Mouse (Mus musculus) kidney, embryonic 16.5 days (tissue): ENCODE data around the gene Lgr4. TPM values are rescaled to one million over a fixed set of nuclear protein-coding genes. Genes with fewer than 3 reads are reported as not detected.
A peak's percentile ranks its signal among the peaks of the same experiment; 100 is the strongest.

ENCODE experiments used
- ATAC-seq: fragments of 200-750 bp; cut with Nextera tagmentation; 2 replicates; pipeline ENCODE4 v1.8.0; 2017; ENCODE audit warnings: moderate TSS enrichment; ENCODE audit not compliant: low FRiP score, low TSS enrichment
- H3K27ac ChIP-seq: fragments of 300-500 bp; sonication (generic); 2 replicates; pipeline ENCODE4 v1.5.1; 2014; ENCODE audit warnings: low read length
- H3K27me3 ChIP-seq: fragments of 300-500 bp; sonication (generic); 2 replicates; pipeline ENCODE4 v1.6.1; 2014; ENCODE audit warnings: low read length, control low read depth, mixed read lengths; ENCODE audit not compliant: insufficient read depth
- H3K36me3 ChIP-seq: fragments of 300-500 bp; sonication (generic); 2 replicates; pipeline ENCODE4 v1.6.1; 2014; ENCODE audit warnings: low read length, control low read depth, mixed read lengths; ENCODE audit not compliant: insufficient read depth
- H3K4me1 ChIP-seq: fragments of 300-500 bp; sonication (generic); 2 replicates; pipeline ENCODE4 v1.6.1; 2014; ENCODE audit warnings: low read length, control low read depth, mixed read lengths; ENCODE audit not compliant: insufficient read depth
- H3K4me2 ChIP-seq: fragments of 300-500 bp; sonication (generic); replicated peaks from 2 replicates; pipeline ENCODE4 v1.6.1; 2014; ENCODE audit warnings: low read depth, low read length
- H3K4me3 ChIP-seq: fragments of 300-500 bp; sonication (generic); 2 replicates; pipeline ENCODE4 v1.5.1; 2014; ENCODE audit warnings: mild to moderate bottlenecking, low read length
- H3K9ac ChIP-seq: fragments of 300-500 bp; sonication (generic); replicated peaks from 2 replicates; pipeline ENCODE4 v1.6.1; 2014; ENCODE audit warnings: low read length
- H3K9me3 ChIP-seq: fragments of 300-500 bp; sonication (generic); 2 replicates; pipeline ENCODE4 v1.6.1; 2016; ENCODE audit warnings: low read length, control low read depth
- WGBS: fragments of 180-500 bp; shearing (Covaris S2); extraction: QIAGEN DNeasy Blood & Tissue Kit; methylation state at CpG from one replicate; pipeline ENCODE4 v1.1.7; 2014; 5-methylcytosine and 5-hydroxymethylcytosine counted together
- polyA plus RNA-seq: library from polyadenylated mRNA; unstranded; fragments of >200 nt; fragmentation: Nextera tagmentation; extraction: Ambion mirVana; gene quantifications from 2 replicates; pipeline ENCODE4 v1.2.1, GENCODE M21; 2015

Lgr4 gene
- polyA plus RNA-seq, 1 experiment from 2014 or later: 23.9 TPM

GRCm38 (mm10) chr2:109896311-109896710 lies 21.1 kb upstream of the Lgr4 start:
- Histone ChIP-seq H3K27ac (no peak overlapping the region), H3K36me3 (peaks cover 44% of the 10 kb centered on the region), H3K9ac (no peak overlapping the region), H3K9me3 (no peaks in the 10 kb centered on the region), H3K4me2 (no peak overlapping the region), H3K4me3 (no peak overlapping the region), H3K27me3 (no peaks in the 10 kb centered on the region), H3K4me1 (peaks cover 15% of the 10 kb centered on the region)
- ATAC-seq: no peak
- WGBS: 85% methylated on average over 7 of the region's 7 CpGs

DNA sequence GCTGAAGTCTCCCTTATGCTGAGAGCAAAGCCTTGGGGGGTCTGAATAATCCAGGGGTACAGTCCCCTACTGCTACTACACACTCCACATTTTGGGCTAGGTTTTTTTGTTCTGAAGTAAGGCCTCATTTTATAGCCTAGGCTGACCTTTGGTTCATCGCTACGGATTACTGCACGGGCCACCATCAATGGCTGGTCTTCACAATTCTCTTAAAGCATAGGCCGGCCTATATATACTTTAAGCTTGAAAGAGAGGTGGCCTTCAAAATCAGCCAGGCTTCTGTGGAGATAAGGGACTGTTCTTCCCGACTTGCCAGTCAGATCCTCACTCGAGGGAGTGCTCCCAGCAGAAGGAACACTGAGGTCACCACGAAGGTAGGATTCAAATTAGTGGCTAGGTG lies 14.6 kb upstream of the Lgr4 start:
- Histone ChIP-seq H3K27ac (no peak overlapping the region), H3K36me3 (peaks cover 20% of the 10 kb centered on the region), H3K4me2 (no peak overlapping the region), H3K4me1 (no peaks in the 10 kb centered on the region), H3K27me3 (no peaks in the 10 kb centered on the region), H3K9ac (no peak overlapping the region), H3K4me3 (no peak overlapping the region), H3K9me3 (peaks cover 3% of the 10 kb centered on the region; the same call in 1 of the 2 replicates)
- ATAC-seq: no peak
- 79% methylated on average over 7 of the region's 7 CpGs for WGBS

DNA sequence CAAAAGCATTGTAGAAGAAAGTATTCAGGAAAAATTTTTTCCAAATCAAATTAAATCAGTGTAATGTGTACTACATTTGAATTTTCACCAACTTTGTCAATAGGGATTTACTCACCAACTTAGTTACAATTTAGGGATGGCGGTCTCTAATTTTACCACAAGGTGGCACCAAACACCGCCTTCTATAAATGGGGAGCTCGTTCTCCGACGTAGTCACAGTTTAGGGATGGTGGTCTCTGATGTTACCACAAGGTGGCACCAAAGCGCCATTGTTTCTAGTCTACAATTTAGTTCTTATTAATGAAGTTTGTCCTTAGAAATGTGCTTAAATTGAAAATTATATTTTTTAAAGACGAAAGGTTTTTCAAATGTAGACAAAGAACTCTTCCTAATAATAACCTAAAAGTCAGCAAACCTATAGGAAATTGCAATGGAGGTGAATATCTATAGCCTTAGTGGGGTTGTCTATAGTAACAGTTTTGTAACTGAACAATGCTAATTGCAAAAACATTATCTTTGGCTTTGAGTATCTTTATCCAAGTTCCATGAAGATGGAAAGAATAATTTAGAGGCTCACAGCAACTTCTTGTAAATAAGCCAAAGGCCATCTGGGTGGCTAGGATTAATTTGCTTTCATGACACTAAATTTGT lies 13.2 kb upstream of the Lgr4 start:
- Histone ChIP-seq H3K4me1 (no peaks in the 10 kb centered on the region), H3K27me3 (no peaks in the 10 kb centered on the region), H3K27ac (no peak overlapping the region), H3K4me2 (no peak overlapping the region), H3K36me3 (peaks cover 13% of the 10 kb centered on the region), H3K9ac (no peak overlapping the region), H3K4me3 (no peak overlapping the region), H3K9me3 (peaks cover 3% of the 10 kb centered on the region; the same call in 1 of the 2 replicates)
- ATAC-seq: peak; percentile 70; the same call in 1 of the 2 replicates
- WGBS: under 1% methylated on average over 7 of the region's 7 CpGs

DNA sequence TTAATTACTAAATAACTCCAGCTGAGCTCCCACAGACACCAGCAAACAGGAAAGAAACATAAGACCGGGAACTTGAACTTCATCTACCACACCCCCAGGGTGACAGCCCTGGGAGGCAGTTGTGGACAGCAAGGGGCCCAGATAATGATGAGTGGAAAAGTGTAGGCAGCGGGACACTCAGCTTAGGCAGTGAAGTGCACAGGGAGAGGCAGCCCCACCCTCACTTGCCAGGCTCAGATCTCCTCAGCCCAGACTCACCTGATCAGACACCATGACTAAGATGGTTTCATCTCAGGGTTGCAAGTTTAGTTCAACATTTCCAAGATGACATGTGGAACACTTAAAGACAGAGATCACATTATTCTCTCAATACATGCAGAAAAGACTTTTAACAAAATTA lies 8.3 kb upstream of the Lgr4 start:
- Histone ChIP-seq H3K36me3 (no peaks in the 10 kb centered on the region), H3K9me3 (peaks cover 9% of the 10 kb centered on the region), H3K9ac (no peak overlapping the region), H3K4me1 (no peaks in the 10 kb centered on the region), H3K27me3 (no peaks in the 10 kb centered on the region), H3K4me3 (no peak overlapping the region), H3K4me2 (no peak overlapping the region), H3K27ac (no peak overlapping the region)
- 55% methylated on average over 2 of the region's 2 CpGs for WGBS
- no peak for ATAC-seq

DNA sequence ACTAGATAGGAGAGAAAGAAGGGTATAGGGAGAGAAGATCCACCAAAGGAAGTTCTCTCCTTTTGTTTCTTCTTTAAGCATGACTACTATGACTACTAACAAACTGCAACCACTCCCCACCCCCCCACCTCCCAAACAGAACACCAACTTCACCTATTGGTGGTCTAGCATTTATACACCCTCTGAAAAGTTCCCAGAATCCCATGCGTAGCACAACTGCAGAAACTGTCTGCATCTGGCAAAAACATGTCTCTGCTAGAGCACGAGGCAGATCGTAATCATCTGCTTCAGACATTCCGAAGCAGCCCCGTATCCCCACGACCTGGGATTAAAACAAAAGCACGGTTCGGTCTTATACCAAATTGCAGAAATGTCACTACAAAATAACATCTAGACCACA lies 5.2 kb upstream of the Lgr4 start:
- WGBS: 91% methylated on average over 8 of the region's 8 CpGs
- H3K27ac ChIP-seq: no peak overlapping the region

DNA sequence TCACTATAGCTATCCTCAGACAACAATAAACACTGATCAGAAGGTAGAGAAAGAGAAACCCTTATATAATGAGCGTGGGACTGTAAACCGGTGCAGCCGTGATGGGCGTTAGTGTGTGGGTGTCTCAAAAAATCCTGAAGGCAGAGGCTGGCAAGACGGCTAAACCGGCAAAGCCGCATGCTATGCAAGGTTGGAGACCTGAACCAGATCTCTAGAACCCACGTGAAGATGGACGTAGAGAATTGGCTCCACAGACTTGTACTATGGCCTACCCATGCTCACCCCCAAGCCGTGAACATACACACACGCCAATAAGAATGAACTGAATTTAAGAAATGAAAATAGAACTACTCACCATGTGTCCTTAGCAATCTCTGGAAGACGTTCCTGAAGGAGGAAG lies 4.7 kb upstream of the Lgr4 start:
- H3K4me2 ChIP-seq: no peak overlapping the region
- H3K9me3 ChIP-seq: peaks cover 6% of the 10 kb centered on the region; the same call in 1 of the 2 replicates
- H3K9ac ChIP-seq: no peak overlapping the region
- WGBS: 87% methylated on average over 12 of the region's 12 CpGs
- H3K36me3 ChIP-seq: no peaks in the 10 kb centered on the region
- H3K4me3 ChIP-seq: no peak overlapping the region
- H3K27me3 ChIP-seq: no peaks in the 10 kb centered on the region
- H3K4me1 ChIP-seq: peaks cover 6% of the 10 kb centered on the region
- no peak for ATAC-seq
- H3K27ac ChIP-seq: no peak overlapping the region

More for the DNA sequence above, 5.2 kb upstream of the Lgr4 start:
- peaks cover 6% of the 10 kb centered on the region; the same call in 1 of the 2 replicates for H3K9me3 ChIP-seq
- no peak for ATAC-seq
- no peak overlapping the region for H3K4me2 ChIP-seq
- H3K4me1 ChIP-seq: peaks cover 6% of the 10 kb centered on the region
- no peaks in the 10 kb centered on the region for H3K36me3 ChIP-seq
- no peaks in the 10 kb centered on the region for H3K27me3 ChIP-seq
- H3K9ac ChIP-seq: no peak overlapping the region
- no peak overlapping the region for H3K4me3 ChIP-seq

- no peak for ATAC-seq
- 70% methylated on average over 8 of the region's 8 CpGs for WGBS
- H3K9me3 ChIP-seq: peaks cover 6% of the 10 kb centered on the region; the same call in 1 of the 2 replicates
These were observed 4.2 kb upstream of the Lgr4 start for GRCm38 (mm10) chr2:109913241-109913640.

GRCm38 (mm10) chr2:109914601-109915000 lies 2.8 kb upstream of the Lgr4 start:
- Histone ChIP-seq H3K9me3 (peaks cover 6% of the 10 kb centered on the region; the same call in 1 of the 2 replicates), H3K27me3 (no peaks in the 10 kb centered on the region), H3K36me3 (no peaks in the 10 kb centered on the region), H3K4me3 (no peak overlapping the region), H3K4me1 (peaks cover 17% of the 10 kb centered on the region), H3K4me2 (no peak overlapping the region), H3K9ac (no peak overlapping the region), H3K27ac (no peak overlapping the region)
- no peak for ATAC-seq

More at GRCm38 (mm10) chr2:109913241-109913640, 4.2 kb upstream of the Lgr4 start:
- H3K4me1 ChIP-seq: peaks cover 6% of the 10 kb centered on the region
- no peak overlapping the region for H3K4me2 ChIP-seq
- no peak overlapping the region for H3K9ac ChIP-seq
- H3K27me3 ChIP-seq: no peaks in the 10 kb centered on the region
- no peak overlapping the region for H3K27ac ChIP-seq
- H3K36me3 ChIP-seq: no peaks in the 10 kb centered on the region
- no peak overlapping the region for H3K4me3 ChIP-seq

DNA sequence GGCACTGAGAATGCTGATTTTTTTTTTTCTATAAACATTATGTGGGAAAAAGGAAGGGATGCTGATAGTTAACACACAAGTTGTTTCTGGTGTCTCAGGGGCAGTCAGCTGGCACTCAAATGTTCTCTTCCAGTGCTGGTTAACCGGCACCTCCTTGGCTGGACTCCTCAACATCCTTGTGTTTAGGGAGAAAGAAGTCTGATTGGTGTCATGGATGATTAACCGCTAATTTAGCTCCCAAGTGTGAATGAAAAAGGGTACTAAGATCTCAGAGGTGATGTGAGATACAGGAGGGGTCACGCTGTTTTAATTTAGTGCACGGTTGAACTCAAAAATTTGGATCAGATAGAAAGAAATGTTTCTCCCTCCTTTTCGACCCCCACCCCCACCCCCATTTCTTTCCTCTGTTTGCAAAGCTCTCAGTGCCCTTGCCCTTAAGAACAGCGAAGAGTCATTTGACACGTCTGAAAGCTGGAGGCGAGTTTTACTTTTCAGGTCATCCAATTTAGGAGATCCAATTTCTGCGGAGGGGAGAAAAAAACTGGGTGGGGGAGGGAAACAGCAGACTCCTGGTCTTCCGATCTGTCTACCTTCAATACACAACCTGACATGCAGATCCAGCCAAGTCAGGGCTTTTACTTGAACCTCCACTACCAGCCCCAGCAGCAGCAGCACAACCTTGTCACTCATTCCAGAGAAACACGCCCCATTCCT lies 508 bp upstream of the Lgr4 start:
- Histone ChIP-seq H3K36me3 (no peaks in the 10 kb centered on the region), H3K4me2 (peak overlapping the region; percentile 59), H3K4me1 (peaks cover 38% of the 10 kb centered on the region), H3K9me3 (no peaks in the 10 kb centered on the region), H3K27ac (peak overlapping the region; percentile 98), H3K4me3 (peak overlapping the region; percentile 74), H3K9ac (peak overlapping the region; percentile 44; the same call in 1 of the 2 replicates), H3K27me3 (no peaks in the 10 kb centered on the region)
- 4% methylated on average over 11 of the region's 11 CpGs for WGBS
- ATAC-seq: peak; percentile 10; the same call in 1 of the 2 replicates
